Mouse (Mus musculus) cerebellum, postnatal 14 days (tissue): ENCODE measurements around the gene Gstm7.
"Not testable (repeated sequence)": the region's sequence is repeated elsewhere in the genome, so short reads cannot be mapped to it uniquely, and the experiment has no call there.

Source experiments
- DNase-seq, 2 experiments: peaks; one replicate each; pipeline ENCODE4 v3.0.0; 2021; ENCODE audit warnings: mixed read lengths in 2 of 2

Gstm7 gene

DNA sequence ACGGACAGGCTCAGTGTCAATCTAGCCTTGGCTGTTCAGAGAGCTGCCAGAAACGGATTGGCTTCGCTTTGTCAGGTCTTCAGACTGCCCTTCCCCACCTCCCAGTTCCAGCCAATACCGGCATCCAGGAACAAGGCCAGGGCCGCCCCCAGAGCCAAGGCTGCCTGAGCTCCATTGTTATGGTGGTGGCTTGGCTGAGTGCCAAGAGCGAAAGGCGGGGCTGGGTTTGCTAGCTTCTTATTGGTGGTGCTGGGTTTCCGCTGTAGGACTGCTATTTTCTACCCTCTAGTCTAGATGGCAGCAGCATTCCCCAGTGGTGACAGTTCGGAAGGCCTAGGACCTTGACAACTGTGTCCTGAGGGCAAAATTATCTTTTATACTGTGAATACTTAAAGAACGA is at the start of gene Gstm7:
Gene Gstm7 (minus strand): TSS at position 148 of the 400 bp plus-strand sequence.
- peak; percentile 100 for DNase-seq

DNA sequence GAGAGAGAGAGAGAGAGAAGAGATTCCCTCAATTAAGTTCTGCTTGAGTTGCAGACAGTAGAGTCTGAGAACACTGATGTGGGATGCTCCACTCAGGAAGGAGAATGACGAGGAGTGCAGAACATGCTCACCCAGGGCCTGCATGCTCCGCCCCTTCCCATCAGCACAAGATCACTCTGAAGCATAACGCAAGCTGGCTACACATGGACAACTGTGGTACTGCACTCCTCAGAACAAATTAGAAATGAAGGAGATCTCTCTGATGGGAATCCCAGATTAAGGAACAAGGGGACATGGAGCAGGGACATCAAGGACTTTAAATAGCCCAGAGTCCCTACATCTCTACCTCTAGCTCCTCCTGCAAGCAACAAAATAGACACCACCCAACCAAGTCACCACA is 49.6 kb upstream of the Gstm7 start:
- DNase-seq: no peak

DNA sequence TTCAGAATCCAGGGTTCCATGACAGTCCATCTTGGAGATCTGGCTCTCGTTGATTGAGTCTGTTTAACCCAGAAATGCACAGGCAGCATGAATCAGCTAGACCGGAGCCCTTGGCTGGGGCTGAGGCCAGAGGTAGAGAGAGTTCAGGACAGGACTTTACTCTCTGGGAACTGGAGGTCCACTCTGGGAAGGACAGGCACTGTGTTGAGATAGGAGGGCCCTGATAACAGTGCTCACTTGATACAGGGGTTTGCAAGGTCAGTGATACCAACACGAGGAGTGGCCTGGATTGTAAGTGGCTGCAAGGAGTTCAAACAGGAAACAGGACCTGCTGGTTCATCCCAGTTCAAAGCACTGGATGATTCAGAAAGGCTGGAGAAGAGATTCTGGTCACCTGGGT is 46.1 kb upstream of the Gstm7 start:
- DNase-seq: no peak

DNA sequence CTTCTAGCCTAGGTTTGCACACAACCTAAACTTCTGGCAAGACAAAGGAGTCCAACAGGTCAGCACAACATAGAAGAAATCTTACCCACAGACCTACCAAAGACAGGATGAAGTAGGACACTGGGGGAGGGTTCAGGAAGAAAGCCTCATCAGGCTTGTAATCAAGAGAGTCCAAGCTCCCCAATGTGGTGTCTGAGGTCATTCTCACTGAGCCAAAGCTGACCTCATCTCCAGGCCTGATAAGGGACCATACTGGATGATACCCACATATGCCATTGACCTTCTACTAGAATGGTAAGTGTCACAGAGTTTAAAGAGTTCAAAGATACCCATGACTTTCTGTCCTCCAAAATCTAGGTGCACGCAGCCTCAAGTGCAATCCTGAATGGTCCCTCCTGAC is 42.6 kb upstream of the Gstm7 start:
- no peak for DNase-seq

DNA sequence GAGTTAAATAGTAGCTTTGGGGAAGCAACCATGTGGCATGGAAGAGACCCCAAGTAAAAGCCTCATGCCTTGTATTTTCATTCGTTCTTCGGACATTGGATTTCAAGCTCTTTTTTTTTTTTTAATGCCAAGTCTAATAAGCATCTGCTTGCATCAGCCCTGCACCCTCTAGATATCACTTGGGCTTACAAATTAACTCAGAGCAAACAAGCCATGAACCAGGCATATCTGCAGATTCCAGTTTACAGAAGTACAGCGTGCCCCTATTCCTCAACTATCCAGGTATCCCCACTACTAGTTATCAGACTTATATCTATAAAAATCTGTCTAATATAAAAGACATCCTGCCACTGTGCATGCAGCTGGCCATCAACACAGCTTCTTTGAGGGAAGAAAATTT is 40.5 kb upstream of the Gstm7 start:
- DNase-seq: no peak

- not testable (repeated sequence) for DNase-seq
These were observed 39.5 kb upstream of the Gstm7 start for GRCm38 (mm10) chr3:107971101-107971500.

DNA sequence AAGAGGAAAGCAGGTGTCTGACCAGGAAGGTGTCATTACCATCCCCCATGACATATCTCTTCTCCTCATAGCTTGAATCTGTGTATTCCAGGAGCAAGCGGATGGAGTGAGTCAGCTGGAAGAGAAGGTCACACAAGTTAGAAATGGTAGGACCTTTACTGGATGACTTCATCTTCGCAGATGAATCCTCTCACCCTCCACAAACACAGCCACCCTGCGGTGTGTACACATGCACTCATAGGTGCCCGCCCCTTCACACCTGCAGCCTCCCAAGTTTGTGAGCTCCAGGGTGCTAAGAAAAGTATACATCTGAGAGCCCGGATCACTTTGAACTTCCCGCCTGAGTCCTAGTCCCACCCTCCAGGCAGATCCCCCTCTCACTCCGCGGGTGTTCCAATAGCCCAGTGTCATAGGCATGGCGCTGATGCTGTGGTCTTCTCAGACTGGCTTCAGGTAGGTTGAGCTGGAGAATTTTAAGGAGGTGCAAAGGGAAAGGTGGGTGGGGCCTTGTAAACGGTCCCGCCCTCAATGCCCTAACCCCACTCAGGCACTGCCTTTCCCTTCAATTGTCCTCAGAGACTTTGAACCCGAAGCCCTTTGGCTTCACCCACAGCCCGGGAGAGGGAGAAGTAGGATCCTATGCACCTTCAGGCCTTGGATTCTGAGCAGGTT is 37.2 kb upstream of the Gstm7 start, which contains the start of gene Gstm3:
Gene Gstm3 (minus strand): TSS at position 560 of the 672 bp plus-strand sequence.
- no peak for DNase-seq

GRCm38 (mm10) chr3:107966631-107967030 is 35.0 kb upstream of the Gstm7 start:
- no peak for DNase-seq

GRCm38 (mm10) chr3:107965592-107965991 is 34.0 kb upstream of the Gstm7 start:
- no peak for DNase-seq

DNA sequence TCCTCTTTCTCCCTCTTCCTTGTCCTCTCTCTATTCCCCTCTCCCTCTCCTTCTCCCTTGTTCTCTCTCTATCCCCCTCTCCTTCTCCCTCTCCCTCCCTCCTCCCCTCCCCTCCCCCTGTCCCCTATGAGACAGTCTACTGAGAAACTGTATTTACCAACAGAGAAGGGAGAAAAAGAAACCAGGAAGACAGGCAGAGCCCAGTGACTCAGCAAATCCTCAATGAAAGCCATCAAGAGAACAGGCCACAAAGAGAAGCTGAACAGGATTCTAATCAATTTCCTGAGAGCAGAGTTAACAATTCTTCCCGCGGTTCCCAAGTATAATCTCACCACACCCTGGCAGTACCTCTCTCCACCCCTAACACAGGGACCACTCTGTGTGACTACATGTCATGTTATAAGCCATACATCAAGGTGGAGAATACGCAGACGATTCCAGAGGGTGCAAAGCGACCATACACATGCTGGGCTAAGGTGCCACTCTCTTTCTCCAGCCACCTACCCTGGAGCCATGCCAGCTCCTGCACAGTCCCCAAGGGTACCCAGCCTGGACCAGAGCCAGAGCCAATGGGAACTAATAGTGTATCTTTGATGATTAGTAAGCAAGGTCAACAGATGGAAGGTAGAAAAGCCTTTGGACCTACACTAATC is 33.2 kb upstream of the Gstm7 start:
- DNase-seq: peak in 1 of 2 experiments; percentile 25

GRCm38 (mm10) chr3:107964026-107964425 is 32.4 kb upstream of the Gstm7 start:
- DNase-seq: no peak

GRCm38 (mm10) chr3:107955260-107955659 is 23.6 kb upstream of the Gstm7 start:
- DNase-seq: not testable (repeated sequence)

DNA sequence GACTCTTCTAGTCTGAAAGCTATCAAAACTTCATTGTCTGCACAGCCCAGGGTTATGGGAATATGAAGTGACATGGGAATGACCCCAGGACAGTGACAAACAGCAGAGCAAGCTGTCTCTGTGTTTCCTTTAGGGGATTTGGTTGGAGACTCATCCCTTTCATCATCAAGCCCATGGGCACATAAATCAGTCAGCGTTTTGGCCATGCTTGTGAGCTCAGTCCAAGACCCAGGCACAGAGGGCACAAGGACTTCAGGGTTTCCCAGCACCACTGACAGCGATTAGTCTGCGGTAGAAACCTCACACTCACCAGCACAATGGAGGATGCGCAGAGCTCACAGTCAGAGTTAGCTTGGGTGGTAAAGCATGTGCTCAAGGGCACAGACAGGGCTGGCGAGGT is 22.3 kb upstream of the Gstm7 start:
- no peak for DNase-seq

DNA sequence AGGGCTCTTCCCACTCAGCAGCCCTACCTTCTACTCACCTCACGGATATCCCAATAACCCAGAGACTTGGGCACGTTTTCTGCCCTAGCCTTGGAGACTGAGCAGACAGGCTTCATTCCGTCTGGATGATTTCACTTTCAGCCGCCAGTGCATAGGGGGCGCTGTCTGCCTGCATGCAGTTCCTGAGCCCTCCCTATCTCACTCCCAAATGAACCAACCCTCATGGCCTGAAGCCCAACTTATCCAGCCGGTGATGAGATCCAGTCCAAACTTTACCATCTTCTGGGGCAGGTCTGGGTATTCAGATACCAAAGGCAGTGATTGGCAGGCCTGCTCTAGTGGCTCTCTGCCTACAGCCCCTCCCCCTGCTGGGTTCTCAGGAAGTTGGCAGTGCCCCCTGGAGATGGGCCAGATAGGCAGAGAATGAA is 21.7 kb upstream of the Gstm7 start:
- DNase-seq: peak; percentile 89 to 91

DNA sequence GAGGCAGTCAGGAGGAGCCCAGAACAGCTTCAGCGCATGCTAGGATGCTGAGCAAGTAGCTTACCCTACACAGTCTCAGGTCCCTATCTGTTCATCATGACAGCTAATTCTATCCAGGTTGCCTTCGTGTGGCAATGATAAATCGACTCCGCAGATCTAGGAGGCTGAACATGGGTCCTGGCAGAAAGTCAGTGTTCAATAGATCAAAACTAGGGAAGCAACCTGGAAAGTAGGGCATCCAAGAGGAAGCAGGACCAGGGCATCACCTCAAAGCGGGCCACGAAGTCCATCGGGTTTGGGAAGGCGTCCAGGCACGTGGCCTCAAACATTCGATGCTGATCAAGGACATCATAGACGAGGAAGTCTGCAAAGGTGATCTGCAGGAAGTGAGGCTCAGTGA is 18.9 kb upstream of the Gstm7 start:
- no peak for DNase-seq

GRCm38 (mm10) chr3:107949461-107949860 is 17.8 kb upstream of the Gstm7 start:
- not testable (repeated sequence) for DNase-seq

DNA sequence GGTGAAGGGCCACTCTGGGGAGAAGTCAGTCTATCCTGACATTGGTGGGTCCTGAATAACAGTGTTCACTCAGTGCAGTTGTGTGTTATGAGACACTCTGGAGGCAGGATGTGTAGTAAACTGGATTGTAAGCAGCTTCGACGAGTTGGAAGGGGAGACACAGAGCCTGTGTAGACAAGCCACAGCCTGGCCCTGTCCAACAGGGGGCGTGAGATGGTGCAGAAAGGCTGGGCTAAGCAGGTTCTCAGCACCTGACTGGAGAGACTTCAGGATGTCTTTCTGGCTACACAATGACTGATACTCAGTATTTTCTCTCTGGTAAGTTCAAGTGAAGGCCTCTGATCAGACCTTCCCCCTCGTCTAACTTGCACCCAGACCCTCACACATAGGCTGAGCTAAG is 14.1 kb upstream of the Gstm7 start:
- DNase-seq: no peak

- peak; percentile 49 to 56 for DNase-seq
These were observed 11.8 kb upstream of the Gstm7 start, which contains the start of gene Gstm6 for GRCm38 (mm10) chr3:107943239-107943990. Gstm6 (minus strand) TSS chr3:107943749.

- DNase-seq: peak; percentile 45 to 64
These were observed 9.6 kb upstream of the Gstm7 start for GRCm38 (mm10) chr3:107941261-107941660.

DNA sequence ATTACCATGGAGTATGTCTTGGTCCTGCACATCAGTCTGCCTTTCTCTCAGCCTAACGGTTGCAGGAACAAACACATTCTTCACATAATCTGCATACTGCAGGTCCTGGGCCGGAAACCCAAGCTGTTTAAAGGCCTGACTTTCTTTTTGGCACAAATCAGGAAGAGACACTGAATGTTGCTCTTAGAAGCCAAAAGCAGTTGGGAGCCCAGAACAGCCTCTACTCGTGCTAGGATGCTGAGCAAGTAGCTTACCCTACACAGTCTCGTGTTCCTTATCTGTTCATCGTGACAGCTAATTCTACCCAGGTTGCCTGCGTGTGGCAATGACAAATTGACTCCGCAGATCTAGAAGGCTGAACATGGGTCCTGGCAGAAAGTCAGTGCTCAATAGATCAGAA is 8.9 kb upstream of the Gstm7 start:
- no peak for DNase-seq

GRCm38 (mm10) chr3:107939830-107940229 is 8.2 kb upstream of the Gstm7 start:
- DNase-seq: no peak

GRCm38 (mm10) chr3:107939403-107939802 is 7.8 kb upstream of the Gstm7 start:
- DNase-seq: peak; percentile 53 to 70

DNA sequence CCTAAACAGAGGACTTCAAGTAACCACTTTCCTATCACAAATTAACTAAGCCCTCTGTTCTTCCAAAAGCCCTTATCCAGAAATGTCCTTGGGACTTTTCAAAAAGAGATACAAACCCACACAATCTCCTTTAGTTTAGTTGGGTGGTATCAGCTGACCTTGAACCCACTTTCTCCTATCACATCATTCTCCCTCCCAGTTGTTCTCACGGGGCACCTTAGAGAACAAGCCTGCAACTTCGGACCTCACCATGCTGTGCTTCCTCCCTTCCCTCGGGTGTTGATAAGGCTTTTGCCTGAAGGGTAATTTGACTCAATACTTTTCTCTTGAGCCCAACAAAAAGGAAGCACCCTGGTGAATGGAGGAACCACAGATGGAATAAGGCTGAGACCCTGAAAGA is 4.3 kb upstream of the Gstm7 start:
- no peak for DNase-seq

- DNase-seq: no peak
These were observed 3.7 kb upstream of the Gstm7 start for GRCm38 (mm10) chr3:107935268-107935667.
